Mouse (Mus musculus) forebrain, embryonic 12.5 days (tissue): ENCODE data around the gene Gng12. TPM values are rescaled to one million over a fixed set of nuclear protein-coding genes. Genes with fewer than 3 reads are reported as not detected.

Experiments
- ATAC-seq: fragments of 200-750 bp; cut with Nextera tagmentation; 2 replicates; pipeline ENCODE4 v1.8.0; 2017; ENCODE audit warnings: moderate TSS enrichment; ENCODE audit not compliant: low FRiP score
- H3K27ac ChIP-seq: fragments of 300-500 bp; sonication (generic); 2 replicates; pipeline ENCODE4 v1.5.1; 2016; ENCODE audit warnings: mild to moderate bottlenecking
- H3K27me3 ChIP-seq: fragments of 300-500 bp; sonication (generic); 2 replicates; pipeline ENCODE4 v1.6.1; 2016; ENCODE audit warnings: mild to moderate bottlenecking
- H3K36me3 ChIP-seq: fragments of 300-500 bp; sonication (generic); replicated peaks from 2 replicates; pipeline ENCODE4 v1.6.1; 2016; ENCODE audit warnings: mild to moderate bottlenecking
- H3K4me1 ChIP-seq: fragments of 300-500 bp; sonication (generic); 2 replicates; pipeline ENCODE4 v1.6.1; 2016
- H3K4me2 ChIP-seq: fragments of 300-500 bp; sonication (generic); 2 replicates; pipeline ENCODE4 v1.6.1; 2016; ENCODE audit warnings: mild to moderate bottlenecking, moderate library complexity
- H3K4me3 ChIP-seq: fragments of 300-500 bp; sonication (generic); replicated peaks from 2 replicates; pipeline ENCODE4 v1.5.1; 2016; ENCODE audit warnings: mild to moderate bottlenecking
- H3K9ac ChIP-seq: fragments of 300-500 bp; sonication (generic); 2 replicates; pipeline ENCODE4 v1.6.1; 2016; ENCODE audit warnings: mild to moderate bottlenecking
- H3K9me3 ChIP-seq: fragments of 300-500 bp; sonication (generic); 2 replicates; pipeline ENCODE4 v1.6.1; 2016
- WGBS: fragments of 180-500 bp; shearing (Covaris S2); methylation state at CpG from one replicate; pipeline ENCODE4 v1.1.7; 2016; 5-methylcytosine and 5-hydroxymethylcytosine counted together
- polyA plus RNA-seq: library from polyadenylated mRNA; unstranded; fragments of >200 nt; fragmentation: Nextera tagmentation; extraction: Ambion mirVana; gene quantifications from 2 replicates; pipeline ENCODE4 v1.2.1, GENCODE M21; 2016

Gene Gng12
- polyA plus RNA-seq, 1 experiment from 2014 or later, result 34.4 TPM

- Histone ChIP-seq H3K27ac (no peak overlapping the region), H3K4me3 (no peak overlapping the region), H3K4me1 (peaks cover 10% of the 10 kb centered on the region), H3K9me3 (no peaks in the 10 kb centered on the region), H3K4me2 (peak overlapping the region; percentile 89), H3K36me3 (no peaks in the 10 kb centered on the region), H3K9ac (no peak overlapping the region), H3K27me3 (peaks cover 6% of the 10 kb centered on the region; the same call in 1 of the 2 replicates)
- WGBS, result 38% methylated on average over 4 of the region's 4 CpGs
- no peak for ATAC-seq
Measured at GRCm38 (mm10) chr6:66897994-66898393, 1.8 kb downstream of the Gng12 start.

GRCm38 (mm10) chr6:66901926-66902325, 5.7 kb downstream of the Gng12 start:
- 91% methylated on average over 5 of the region's 5 CpGs for WGBS
- no peaks in the 10 kb centered on the region for H3K27me3 ChIP-seq
- no peak overlapping the region for H3K4me2 ChIP-seq
- peaks cover 10% of the 10 kb centered on the region for H3K4me1 ChIP-seq
- H3K27ac ChIP-seq, result no peak overlapping the region
- H3K4me3 ChIP-seq, result no peak overlapping the region
- H3K9ac ChIP-seq, result no peak overlapping the region
- H3K36me3 ChIP-seq, result no peaks in the 10 kb centered on the region
- no peaks in the 10 kb centered on the region for H3K9me3 ChIP-seq
- ATAC-seq, result no peak

GRCm38 (mm10) chr6:66903206-66903605, 7.0 kb downstream of the Gng12 start:
- Histone ChIP-seq H3K27ac (no peak overlapping the region), H3K9ac (no peak overlapping the region), H3K9me3 (no peaks in the 10 kb centered on the region), H3K4me3 (no peak overlapping the region), H3K4me1 (no peaks in the 10 kb centered on the region), H3K4me2 (no peak overlapping the region), H3K27me3 (no peaks in the 10 kb centered on the region), H3K36me3 (no peaks in the 10 kb centered on the region)
- ATAC-seq, result no peak
- WGBS, result 89% methylated on average over 9 of the region's 9 CpGs

- Histone ChIP-seq H3K4me3 (no peak overlapping the region), H3K4me1 (no peaks in the 10 kb centered on the region), H3K4me2 (no peak overlapping the region), H3K9me3 (no peaks in the 10 kb centered on the region), H3K27ac (no peak overlapping the region), H3K9ac (no peak overlapping the region), H3K27me3 (no peaks in the 10 kb centered on the region), H3K36me3 (no peaks in the 10 kb centered on the region)
- WGBS, result 86% methylated on average over 6 of the region's 6 CpGs
- no peak for ATAC-seq
Measured at GRCm38 (mm10) chr6:66903720-66904119, 7.5 kb downstream of the Gng12 start.

GRCm38 (mm10) chr6:66906244-66906643, 10.0 kb downstream of the Gng12 start:
- no peak overlapping the region for H3K4me3 ChIP-seq
- no peaks in the 10 kb centered on the region for H3K27me3 ChIP-seq
- no peak overlapping the region for H3K4me2 ChIP-seq
- H3K36me3 ChIP-seq, result no peaks in the 10 kb centered on the region
- no peak for ATAC-seq
- WGBS, result 95% methylated on average over 1 of the region's 1 CpGs
- H3K9me3 ChIP-seq, result no peaks in the 10 kb centered on the region
- H3K27ac ChIP-seq, result no peak overlapping the region
- no peak overlapping the region for H3K9ac ChIP-seq
- H3K4me1 ChIP-seq, result no peaks in the 10 kb centered on the region

GRCm38 (mm10) chr6:66908327-66908973, 12.3 kb downstream of the Gng12 start:
- no peak overlapping the region for H3K4me3 ChIP-seq
- H3K9me3 ChIP-seq, result no peaks in the 10 kb centered on the region
- no peak overlapping the region for H3K4me2 ChIP-seq
- no peaks in the 10 kb centered on the region for H3K27me3 ChIP-seq
- no peaks in the 10 kb centered on the region for H3K4me1 ChIP-seq
- no peak for ATAC-seq
- H3K9ac ChIP-seq, result no peak overlapping the region
- 79% methylated on average over 5 of the region's 5 CpGs for WGBS
- no peaks in the 10 kb centered on the region for H3K36me3 ChIP-seq
- H3K27ac ChIP-seq, result no peak overlapping the region

- Histone ChIP-seq H3K4me1 (no peaks in the 10 kb centered on the region), H3K4me2 (no peak overlapping the region), H3K36me3 (no peaks in the 10 kb centered on the region), H3K9ac (no peak overlapping the region), H3K27ac (no peak overlapping the region), H3K9me3 (no peaks in the 10 kb centered on the region), H3K4me3 (no peak overlapping the region), H3K27me3 (no peaks in the 10 kb centered on the region)
- ATAC-seq, result no peak
- 65% methylated on average over 11 of the region's 11 CpGs for WGBS
Measured at GRCm38 (mm10) chr6:66910493-66911435, 14.6 kb downstream of the Gng12 start.

GRCm38 (mm10) chr6:66913355-66913754, 17.2 kb downstream of the Gng12 start:
- Histone ChIP-seq H3K9ac (no peak overlapping the region), H3K27me3 (no peaks in the 10 kb centered on the region), H3K4me2 (no peak overlapping the region), H3K36me3 (no peaks in the 10 kb centered on the region), H3K4me3 (no peak overlapping the region), H3K9me3 (no peaks in the 10 kb centered on the region), H3K27ac (no peak overlapping the region), H3K4me1 (no peaks in the 10 kb centered on the region)
- 90% methylated on average over 1 of the region's 1 CpGs for WGBS
- ATAC-seq, result no peak

- WGBS, result 91% methylated on average over 2 of the region's 2 CpGs
- H3K9ac ChIP-seq, result no peak overlapping the region
- no peaks in the 10 kb centered on the region for H3K36me3 ChIP-seq
- no peak overlapping the region for H3K27ac ChIP-seq
- H3K9me3 ChIP-seq, result no peaks in the 10 kb centered on the region
- H3K4me2 ChIP-seq, result no peak overlapping the region
- H3K4me1 ChIP-seq, result no peaks in the 10 kb centered on the region
- H3K4me3 ChIP-seq, result no peak overlapping the region
- ATAC-seq, result no peak
- no peaks in the 10 kb centered on the region for H3K27me3 ChIP-seq
Measured at GRCm38 (mm10) chr6:66915592-66915991, 19.4 kb downstream of the Gng12 start.

- WGBS, result 88% methylated on average over 7 of the region's 7 CpGs
Measured at GRCm38 (mm10) chr6:66917032-66917431, 20.8 kb downstream of the Gng12 start.

GRCm38 (mm10) chr6:66920786-66921185, 24.6 kb downstream of the Gng12 start:
- WGBS, result 92% methylated on average over 4 of the region's 4 CpGs
- Histone ChIP-seq H3K9ac (no peak overlapping the region), H3K4me1 (no peaks in the 10 kb centered on the region)

More at GRCm38 (mm10) chr6:66917032-66917431, 20.8 kb downstream of the Gng12 start:
- Histone ChIP-seq H3K36me3 (no peaks in the 10 kb centered on the region), H3K4me1 (no peaks in the 10 kb centered on the region), H3K27me3 (no peaks in the 10 kb centered on the region), H3K4me2 (no peak overlapping the region), H3K27ac (no peak overlapping the region), H3K4me3 (no peak overlapping the region), H3K9me3 (no peaks in the 10 kb centered on the region), H3K9ac (no peak overlapping the region)
- ATAC-seq, result no peak

GRCm38 (mm10) chr6:66921755-66922154, 25.6 kb downstream of the Gng12 start:
- Histone ChIP-seq H3K27ac (no peak overlapping the region), H3K9me3 (no peaks in the 10 kb centered on the region), H3K4me3 (no peak overlapping the region), H3K4me2 (no peak overlapping the region), H3K9ac (no peak overlapping the region), H3K4me1 (0 out of 2 replicates have a peak, but pooled peaks cover 2% of the 10 kb centered on the region), H3K36me3 (no peaks in the 10 kb centered on the region), H3K27me3 (no peaks in the 10 kb centered on the region)
- 86% methylated on average over 4 of the region's 4 CpGs for WGBS
- ATAC-seq, result no peak

More at GRCm38 (mm10) chr6:66920786-66921185, 24.6 kb downstream of the Gng12 start:
- no peaks in the 10 kb centered on the region for H3K27me3 ChIP-seq
- H3K4me2 ChIP-seq, result no peak overlapping the region
- no peaks in the 10 kb centered on the region for H3K36me3 ChIP-seq
- H3K4me3 ChIP-seq, result no peak overlapping the region
- no peaks in the 10 kb centered on the region for H3K9me3 ChIP-seq
- ATAC-seq, result no peak
- H3K27ac ChIP-seq, result no peak overlapping the region
